Mouse (Mus musculus): ENCODE measurements around the gene Eif4a1. TPM values are rescaled to one million over a fixed set of nuclear protein-coding genes. Genes with fewer than 3 reads are reported as not detected.
"Not testable (repeated sequence)": the region's sequence is repeated elsewhere in the genome, so short reads cannot be mapped to it uniquely, and the experiment has no call there.

Eif4a1 gene
- polyA plus RNA-seq, 1 experiment: 319 TPM

DNA sequence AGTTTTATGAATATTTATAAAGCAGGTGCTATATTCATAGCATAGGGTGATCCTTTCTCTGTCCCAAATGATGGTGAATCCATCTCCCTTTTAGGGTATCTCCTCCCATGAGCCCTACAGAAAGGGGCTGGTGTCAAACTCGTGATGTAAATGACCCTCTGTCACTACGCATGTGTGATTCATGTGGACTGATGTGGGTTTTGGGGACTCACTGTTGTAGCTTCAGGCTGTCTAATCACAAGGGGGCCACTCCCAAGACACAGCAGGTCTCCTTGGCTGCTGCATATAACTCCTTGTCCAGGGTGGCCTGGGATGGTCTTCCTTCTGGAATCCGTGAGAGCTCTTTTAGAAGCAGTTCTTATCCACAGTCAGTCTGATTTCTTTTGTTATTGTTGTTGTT lies 38.2 kb upstream of the Eif4a1 start:
- H3K27ac ChIP-seq (ENCODE audit: insufficient read depth, low read depth, low read length): no peak overlapping the region
- TF ChIP-seq CTCF (IDR thresholded peaks at IDR 0.05; ENCODE audit: low read depth, low read length) (no peak), POLR2A (IDR thresholded peaks at IDR 0.05; ENCODE audit: borderline replicate concordance, low read depth, low read length) (no peak)
- H3K4me3 ChIP-seq (ENCODE audit: insufficient read depth, low read length): no peak overlapping the region
- H3K4me1 ChIP-seq (ENCODE audit: control insufficient read depth, insufficient read depth, low read length): no peaks in the 10 kb centered on the region

DNA sequence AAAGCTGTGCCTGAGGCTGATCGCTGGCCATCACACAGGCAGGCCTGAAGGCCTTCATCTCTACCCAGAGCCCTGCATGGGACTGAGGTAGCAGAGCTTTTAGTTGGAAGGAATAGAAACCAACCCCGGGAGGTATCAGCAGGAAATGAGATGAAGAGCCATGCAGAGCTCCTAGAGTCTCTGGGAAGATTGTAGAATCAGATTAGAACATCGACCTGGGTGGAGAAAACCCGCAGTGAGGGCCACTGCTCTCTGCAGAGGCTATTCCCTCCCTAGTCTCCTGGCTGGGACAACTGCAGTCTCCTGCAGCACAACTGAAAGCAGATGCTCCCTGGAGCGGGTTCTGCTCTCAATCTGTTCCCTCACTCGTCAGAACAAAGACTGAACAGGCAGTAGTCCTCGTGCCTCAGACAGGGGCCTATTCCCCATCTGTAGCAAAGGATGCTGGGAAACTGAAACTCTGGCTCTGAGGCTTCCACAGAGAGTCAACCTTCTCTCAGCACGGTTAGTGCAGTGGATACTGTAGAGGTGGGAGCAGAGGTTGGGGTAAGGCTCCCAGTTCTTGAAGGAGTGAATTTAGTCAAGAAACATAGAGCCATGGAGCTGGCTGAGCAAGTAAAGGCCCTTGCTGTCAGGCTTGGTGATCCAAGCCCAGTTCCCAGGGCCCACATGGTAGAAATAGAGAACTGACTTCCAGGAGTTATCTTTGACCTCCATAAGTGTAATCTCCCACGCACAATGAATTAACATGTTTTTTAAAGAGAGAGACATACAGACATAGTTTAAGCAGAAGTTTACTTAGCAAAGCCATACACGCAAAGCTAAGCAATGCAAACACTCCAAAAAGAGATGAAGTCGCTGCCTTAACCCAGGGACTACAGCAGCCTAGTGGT lies 37.6 kb upstream of the Eif4a1 start:
- Histone ChIP-seq H3K4me3 (ENCODE audit: insufficient read depth, low read length) (no peak overlapping the region), H3K27ac (ENCODE audit: insufficient read depth, low read depth, low read length) (no peak overlapping the region), H3K4me1 (ENCODE audit: control insufficient read depth, insufficient read depth, low read length) (no peaks in the 10 kb centered on the region)
- TF ChIP-seq CTCF (IDR thresholded peaks at IDR 0.05; ENCODE audit: low read depth, low read length): no peak
- no peak for TF ChIP-seq POLR2A (IDR thresholded peaks at IDR 0.05; ENCODE audit: borderline replicate concordance, low read depth, low read length)

DNA sequence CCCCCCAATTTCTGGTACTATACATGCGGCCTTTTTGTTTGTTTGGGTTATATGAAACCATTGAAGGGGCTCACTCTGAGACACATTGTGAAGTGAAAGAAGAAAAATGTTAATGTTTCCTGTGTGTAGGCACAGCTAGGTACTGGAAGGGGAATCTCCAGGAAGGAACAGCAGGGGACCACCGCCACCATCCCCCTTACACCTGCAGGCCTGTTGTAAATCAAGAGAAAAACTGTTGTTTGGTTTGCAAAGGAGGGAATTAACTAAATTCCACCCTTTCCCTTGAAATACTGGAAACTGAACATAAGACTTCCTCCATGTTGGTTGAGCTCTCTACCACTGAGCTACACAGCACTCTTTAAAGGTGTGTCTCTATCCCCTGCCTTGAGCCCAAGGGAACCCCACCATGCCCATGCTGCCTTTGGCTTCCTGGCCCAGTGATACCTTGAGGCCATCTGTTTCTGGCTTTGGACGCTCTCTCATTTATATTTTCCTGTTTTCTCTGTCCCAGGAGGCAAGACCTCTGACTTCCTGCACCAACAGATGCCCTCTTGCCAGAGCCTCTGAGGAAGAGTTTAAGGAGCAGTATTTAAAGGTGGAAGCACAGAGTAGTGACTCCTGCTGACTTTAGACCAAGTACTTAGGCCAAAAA lies 36.5 kb upstream of the Eif4a1 start:
- no peaks in the 10 kb centered on the region for H3K4me1 ChIP-seq (ENCODE audit: control insufficient read depth, insufficient read depth, low read length)
- H3K4me3 ChIP-seq (ENCODE audit: insufficient read depth, low read length): no peak overlapping the region
- TF ChIP-seq CTCF (IDR thresholded peaks at IDR 0.05; ENCODE audit: low read depth, low read length) (no peak), POLR2A (IDR thresholded peaks at IDR 0.05; ENCODE audit: borderline replicate concordance, low read depth, low read length) (no peak)
- no peak overlapping the region for H3K27ac ChIP-seq (ENCODE audit: insufficient read depth, low read depth, low read length)

DNA sequence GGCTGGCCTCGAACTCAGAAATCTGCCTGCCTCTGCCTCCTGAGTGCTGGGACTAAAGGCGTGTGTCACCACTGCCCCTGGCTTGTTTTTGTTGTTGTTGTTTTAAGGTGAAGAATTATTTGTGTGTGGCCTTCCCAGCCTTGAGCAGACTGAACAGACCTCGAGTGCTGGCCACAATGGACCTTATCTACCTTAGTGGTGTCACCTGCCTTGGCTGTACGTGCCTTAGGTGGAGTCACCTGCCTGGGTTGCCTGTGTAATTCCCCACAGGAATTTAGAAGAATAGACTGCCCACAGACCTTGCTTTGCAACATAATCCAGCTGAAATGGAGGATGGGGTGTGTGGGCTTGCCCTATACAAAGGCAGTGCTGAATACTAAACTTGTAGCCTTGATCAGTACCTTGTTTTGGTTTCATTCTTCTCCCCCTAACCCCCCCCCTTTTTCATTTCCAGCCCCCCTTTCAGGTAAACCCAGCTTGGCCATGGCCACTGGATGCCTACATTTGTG lies 35.7 kb upstream of the Eif4a1 start:
- H3K27ac ChIP-seq (ENCODE audit: insufficient read depth, low read depth, low read length): no peak overlapping the region
- H3K4me1 ChIP-seq (ENCODE audit: control insufficient read depth, insufficient read depth, low read length): no peaks in the 10 kb centered on the region

DNA sequence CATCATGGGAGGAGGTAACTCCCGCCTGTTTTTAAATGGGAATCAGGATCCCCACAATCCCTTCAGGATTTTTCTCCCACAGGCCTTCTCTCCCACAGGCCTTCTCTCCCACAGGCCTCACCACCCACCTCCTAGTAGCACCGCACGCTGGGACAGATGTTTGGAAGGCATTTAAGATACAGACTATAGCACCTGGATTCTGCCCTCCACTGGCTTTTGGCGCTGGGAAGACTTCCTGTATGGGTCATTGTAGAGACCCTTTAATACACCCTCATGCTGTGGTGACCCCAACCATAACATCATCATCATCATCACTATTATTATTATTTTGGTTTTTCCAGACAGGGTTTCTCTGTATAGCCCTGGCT lies 35.2 kb upstream of the Eif4a1 start:
- TF ChIP-seq CTCF (IDR thresholded peaks at IDR 0.05; ENCODE audit: low read depth, low read length) (no peak), POLR2A (IDR thresholded peaks at IDR 0.05; ENCODE audit: borderline replicate concordance, low read depth, low read length) (no peak)
- no peak overlapping the region for H3K27ac ChIP-seq (ENCODE audit: insufficient read depth, low read depth, low read length)
- no peak overlapping the region for H3K4me3 ChIP-seq (ENCODE audit: insufficient read depth, low read length)
- H3K4me1 ChIP-seq (ENCODE audit: control insufficient read depth, insufficient read depth, low read length): no peaks in the 10 kb centered on the region

More for the DNA sequence above, 35.7 kb upstream of the Eif4a1 start:
- no peak overlapping the region for H3K4me3 ChIP-seq (ENCODE audit: insufficient read depth, low read length)
- TF ChIP-seq POLR2A (IDR thresholded peaks at IDR 0.05; ENCODE audit: borderline replicate concordance, low read depth, low read length): no peak
- no peak for TF ChIP-seq CTCF (IDR thresholded peaks at IDR 0.05; ENCODE audit: low read depth, low read length)

DNA sequence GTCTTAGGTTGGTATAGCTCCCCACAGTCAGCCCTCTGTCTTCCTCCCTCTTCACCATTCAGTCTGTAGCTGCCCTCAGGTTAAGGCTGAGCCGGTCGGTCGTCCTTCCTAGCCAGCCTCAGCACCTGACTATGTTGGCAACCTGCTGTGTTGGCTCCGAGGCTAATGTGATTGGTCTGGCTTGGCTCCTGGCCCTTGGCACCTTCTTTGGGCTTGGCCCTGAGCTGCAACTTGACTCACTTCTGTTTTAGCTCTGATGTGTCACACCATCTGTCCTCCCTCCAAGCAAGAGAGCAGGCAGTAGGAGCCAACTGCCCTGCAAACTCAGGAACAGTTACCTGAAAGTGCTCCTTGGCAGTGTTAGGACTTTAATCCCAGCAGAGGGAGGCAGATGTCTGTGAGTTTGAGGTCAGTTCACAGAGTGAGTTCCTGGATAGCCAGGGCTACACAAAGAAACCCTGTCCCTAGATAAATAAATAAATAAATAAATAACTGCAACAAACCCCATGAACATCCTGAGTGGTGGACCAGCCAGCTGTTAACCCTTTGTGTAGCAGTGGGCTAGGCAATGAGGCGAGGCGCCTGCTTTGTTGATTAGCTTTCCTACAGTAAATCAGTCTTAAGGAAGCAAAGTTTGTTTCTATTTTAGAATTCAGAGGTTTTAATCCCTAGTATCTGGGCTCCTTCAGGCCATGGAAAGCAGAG lies 34.7 kb upstream of the Eif4a1 start:
- TF ChIP-seq CTCF (IDR thresholded peaks at IDR 0.05; ENCODE audit: low read depth, low read length) (no peak), POLR2A (IDR thresholded peaks at IDR 0.05; ENCODE audit: borderline replicate concordance, low read depth, low read length) (no peak)
- Histone ChIP-seq H3K4me3 (ENCODE audit: insufficient read depth, low read length) (no peak overlapping the region), H3K4me1 (ENCODE audit: control insufficient read depth, insufficient read depth, low read length) (no peaks in the 10 kb centered on the region), H3K27ac (ENCODE audit: insufficient read depth, low read depth, low read length) (no peak overlapping the region)

DNA sequence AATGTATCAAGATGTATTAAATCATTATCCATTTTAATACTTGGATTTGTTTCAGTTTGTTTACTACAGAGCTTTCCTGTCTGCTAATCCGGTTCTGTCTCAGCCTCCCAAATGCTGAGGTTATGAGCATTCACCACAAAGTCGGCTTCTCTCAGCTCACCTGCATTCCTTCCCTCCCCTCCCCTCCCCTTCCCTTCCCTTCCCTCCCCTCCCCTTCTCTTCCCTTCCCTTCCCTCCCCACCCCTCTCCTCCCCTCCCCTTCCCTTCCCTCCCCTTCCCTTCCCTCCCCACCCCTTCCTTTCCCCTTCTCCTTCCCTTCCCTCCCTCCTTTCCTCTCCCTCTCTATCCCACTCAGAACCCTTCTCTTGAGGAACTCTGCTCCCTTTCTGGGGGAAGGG lies 32.4 kb upstream of the Eif4a1 start:
- Histone ChIP-seq H3K4me1 (ENCODE audit: control insufficient read depth, insufficient read depth, low read length) (no peaks in the 10 kb centered on the region), H3K4me3 (ENCODE audit: insufficient read depth, low read length) (no peak overlapping the region), H3K27ac (ENCODE audit: insufficient read depth, low read depth, low read length) (no peak overlapping the region)
- TF ChIP-seq CTCF (IDR thresholded peaks at IDR 0.05; ENCODE audit: low read depth, low read length) (no peak), POLR2A (IDR thresholded peaks at IDR 0.05; ENCODE audit: borderline replicate concordance, low read depth, low read length) (no peak)

DNA sequence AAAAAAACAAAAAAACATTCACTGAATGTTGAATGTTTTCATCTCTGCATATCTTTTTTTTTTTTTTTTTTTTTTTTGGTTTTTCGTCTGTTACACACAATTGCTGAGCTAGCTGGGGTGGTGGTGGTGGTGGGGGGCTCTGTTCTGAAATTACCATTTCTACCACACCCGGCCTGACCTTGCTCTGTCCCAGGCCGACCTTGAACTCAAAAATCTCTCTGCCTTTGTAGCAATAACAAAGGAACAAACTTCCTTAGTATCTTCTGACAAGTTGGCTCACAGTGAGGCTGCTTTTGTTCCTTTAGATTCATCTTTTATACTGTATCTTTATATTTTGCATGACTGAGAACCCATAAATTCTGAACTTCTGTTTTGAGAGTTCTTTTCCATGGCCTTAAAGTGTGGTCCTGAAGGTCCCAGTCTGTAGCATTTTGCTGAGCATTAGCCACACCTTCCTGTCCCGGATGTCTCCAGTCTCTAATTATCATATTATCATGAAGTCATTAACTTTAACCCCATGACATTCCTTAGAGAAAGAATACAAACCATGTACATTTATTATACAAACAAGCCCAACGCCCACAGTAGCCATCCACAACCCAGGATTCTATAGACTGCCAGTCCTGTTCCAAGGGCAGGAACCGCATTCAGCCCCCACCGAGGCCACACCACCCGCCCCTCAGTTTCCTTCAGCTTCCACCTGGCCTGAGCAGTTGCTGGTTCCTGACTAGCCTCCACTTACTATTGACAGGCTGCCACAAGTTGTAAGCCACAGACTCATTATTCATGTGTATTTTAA lies 31.8 kb upstream of the Eif4a1 start:
- Histone ChIP-seq H3K4me3 (ENCODE audit: insufficient read depth, low read length) (no peak overlapping the region), H3K4me1 (ENCODE audit: control insufficient read depth, insufficient read depth, low read length) (no peaks in the 10 kb centered on the region), H3K27ac (ENCODE audit: insufficient read depth, low read depth, low read length) (no peak overlapping the region)
- TF ChIP-seq POLR2A (IDR thresholded peaks at IDR 0.05; ENCODE audit: borderline replicate concordance, low read depth, low read length): no peak
- TF ChIP-seq CTCF (IDR thresholded peaks at IDR 0.05; ENCODE audit: low read depth, low read length): no peak

DNA sequence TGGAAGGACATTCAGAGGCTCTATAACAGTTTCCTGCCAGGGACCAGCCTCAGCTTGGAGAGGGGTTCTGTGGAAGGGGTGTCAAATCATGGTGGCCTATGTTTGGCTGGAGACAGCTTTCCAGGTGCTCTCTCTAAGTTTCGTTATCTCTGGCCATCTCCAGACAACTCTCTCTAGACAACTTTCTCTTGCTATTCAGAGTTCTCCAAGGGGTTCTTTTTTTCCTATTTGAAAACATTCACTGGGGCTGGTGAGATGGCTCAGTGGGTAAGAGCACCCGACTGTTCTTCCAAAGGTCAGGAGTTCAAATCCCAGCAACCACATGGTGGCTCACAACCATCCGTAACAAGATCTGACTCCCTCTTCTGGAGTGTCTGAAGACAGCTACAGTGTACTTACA lies 31.2 kb upstream of the Eif4a1 start:
- H3K4me3 ChIP-seq (ENCODE audit: insufficient read depth, low read length); H3K27ac ChIP-seq (ENCODE audit: insufficient read depth, low read depth, low read length); H3K4me1 ChIP-seq (ENCODE audit: control insufficient read depth, insufficient read depth, low read length): not testable (repeated sequence)

DNA sequence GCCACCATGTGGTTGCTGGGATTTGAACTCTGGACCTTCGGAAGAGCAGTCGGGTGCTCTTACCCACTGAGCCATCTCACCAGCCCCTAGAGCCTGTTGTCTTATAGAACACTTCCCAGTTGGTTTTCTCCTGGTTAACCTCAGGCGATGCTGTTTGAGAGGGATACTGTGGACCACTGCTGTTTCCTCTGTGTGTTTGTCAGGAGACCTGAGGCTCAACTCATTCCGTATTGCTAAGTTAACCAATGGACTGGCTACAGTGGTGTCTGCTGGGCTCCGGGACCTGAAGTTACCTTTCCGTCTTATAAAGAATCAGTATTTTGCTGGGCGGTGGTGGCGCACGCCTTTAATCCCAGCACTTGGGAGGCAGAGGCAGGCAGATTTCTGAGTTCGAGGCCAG lies 30.7 kb upstream of the Eif4a1 start:
- not testable (repeated sequence) for H3K27ac ChIP-seq (ENCODE audit: insufficient read depth, low read depth, low read length); H3K4me3 ChIP-seq (ENCODE audit: insufficient read depth, low read length); H3K4me1 ChIP-seq (ENCODE audit: control insufficient read depth, insufficient read depth, low read length)

Measured in bone marrow macrophage, adult 2 months (primary cell).